Mouse (Mus musculus): ENCODE measurements at regions not wholly inside any gene's neighbourhood (a gene's known extent, or its start where the extent isn't known, plus 50 kb on each side); places are given as distances from the start of the nearest gene placed in this dataset.

GRCm38 (mm10) chr19:33078681-33079360, 313.3 kb downstream of the Rnls start:
- Histone ChIP-seq H3K4me1 (ENCODE audit: control insufficient read depth in 2 of 2, insufficient read depth in 2 of 2, low read length in 2 of 2, poor library complexity in 1 of 2) (no peaks in the 10 kb centered on the region), H3K9me3 (ENCODE audit: control insufficient read depth, insufficient read depth, low read depth, low read length) (no peaks in the 10 kb centered on the region), H3K4me3 (ENCODE audit: insufficient read depth in 1 of 2, low read depth in 1 of 2, low read length in 2 of 2, poor library complexity in 1 of 2, severe bottlenecking in 1 of 2) (no peak overlapping the region), H3K36me3 (ENCODE audit: control insufficient read depth, insufficient read depth, low read length, poor library complexity, severe bottlenecking) (no peaks in the 10 kb centered on the region), H3K9ac (ENCODE audit: insufficient read depth, low read depth, low read length, poor library complexity, severe bottlenecking) (no peak overlapping the region), H3K27ac (ENCODE audit: insufficient read depth, low read depth, low read length, poor library complexity, severe bottlenecking) (no peak overlapping the region)
- in situ Hi-C loops (cut with MboI; ENCODE audit: low sequenced_read_pairs in 2 of 2, unreplicated experiment in 2 of 2), result no loop called here
- TF ChIP-seq ZNF384 (IDR thresholded peaks at IDR 0.05; ENCODE audit: low read depth, low read length) (no peak), CHD2 (IDR thresholded peaks at IDR 0.05; ENCODE audit: low read depth, low read length) (no peak), HCFC1 (IDR thresholded peaks at IDR 0.05; ENCODE audit: borderline replicate concordance, insufficient read depth, low read length) (no peak), MAFK (IDR thresholded peaks at IDR 0.05; ENCODE audit: insufficient read depth, low read depth, low read length) (no peak), ZC3H11A (IDR thresholded peaks at IDR 0.05; ENCODE audit: borderline replicate concordance, low read depth, low read length) (no peak)
- DNase-seq (ENCODE audit: low read depth, low spot score), result no peak

- no peak for TF ChIP-seq CHD2 (IDR thresholded peaks at IDR 0.05; ENCODE audit: low read depth, low read length)
- TF ChIP-seq MAFK (IDR thresholded peaks at IDR 0.05; ENCODE audit: insufficient read depth, low read depth, low read length), result no peak
- no peak for TF ChIP-seq ZNF384 (IDR thresholded peaks at IDR 0.05; ENCODE audit: low read depth, low read length)
- TF ChIP-seq ZC3H11A (IDR thresholded peaks at IDR 0.05; ENCODE audit: borderline replicate concordance, low read depth, low read length), result no peak
- TF ChIP-seq HCFC1 (IDR thresholded peaks at IDR 0.05; ENCODE audit: borderline replicate concordance, insufficient read depth, low read length), result no peak
- DNase-seq (ENCODE audit: low read depth, low spot score), result no peak
- H3K9ac ChIP-seq (ENCODE audit: insufficient read depth, low read depth, low read length, poor library complexity, severe bottlenecking), result no peak overlapping the region
- in situ Hi-C loops (cut with MboI; ENCODE audit: low sequenced_read_pairs in 2 of 2, unreplicated experiment in 2 of 2), result no loop called here
- no peaks in the 10 kb centered on the region for H3K36me3 ChIP-seq (ENCODE audit: control insufficient read depth, insufficient read depth, low read length, poor library complexity, severe bottlenecking)
- no peaks in the 10 kb centered on the region for H3K9me3 ChIP-seq (ENCODE audit: control insufficient read depth, insufficient read depth, low read depth, low read length)
- H3K4me1 ChIP-seq (ENCODE audit: control insufficient read depth in 2 of 2, insufficient read depth in 2 of 2, low read length in 2 of 2, poor library complexity in 1 of 2), result no peaks in the 10 kb centered on the region
- H3K27ac ChIP-seq (ENCODE audit: insufficient read depth, low read depth, low read length, poor library complexity, severe bottlenecking), result no peak overlapping the region
- no peak overlapping the region for H3K4me3 ChIP-seq (ENCODE audit: insufficient read depth in 1 of 2, low read depth in 1 of 2, low read length in 2 of 2, poor library complexity in 1 of 2, severe bottlenecking in 1 of 2)
These were observed 312.1 kb downstream of the Rnls start for GRCm38 (mm10) chr19:33079959-33080358.

GRCm38 (mm10) chr19:33081493-33081892, 310.6 kb downstream of the Rnls start:
- TF ChIP-seq ZC3H11A (IDR thresholded peaks at IDR 0.05; ENCODE audit: borderline replicate concordance, low read depth, low read length) (no peak), HCFC1 (IDR thresholded peaks at IDR 0.05; ENCODE audit: borderline replicate concordance, insufficient read depth, low read length) (no peak), CHD2 (IDR thresholded peaks at IDR 0.05; ENCODE audit: low read depth, low read length) (no peak), ZNF384 (IDR thresholded peaks at IDR 0.05; ENCODE audit: low read depth, low read length) (no peak), MAFK (IDR thresholded peaks at IDR 0.05; ENCODE audit: insufficient read depth, low read depth, low read length) (no peak)
- Histone ChIP-seq H3K9ac (ENCODE audit: insufficient read depth, low read depth, low read length, poor library complexity, severe bottlenecking) (no peak overlapping the region), H3K27ac (ENCODE audit: insufficient read depth, low read depth, low read length, poor library complexity, severe bottlenecking) (no peak overlapping the region), H3K4me1 (ENCODE audit: control insufficient read depth in 2 of 2, insufficient read depth in 2 of 2, low read length in 2 of 2, poor library complexity in 1 of 2) (no peaks in the 10 kb centered on the region), H3K9me3 (ENCODE audit: control insufficient read depth, insufficient read depth, low read depth, low read length) (no peaks in the 10 kb centered on the region), H3K36me3 (ENCODE audit: control insufficient read depth, insufficient read depth, low read length, poor library complexity, severe bottlenecking) (no peaks in the 10 kb centered on the region), H3K4me3 (ENCODE audit: insufficient read depth in 1 of 2, low read depth in 1 of 2, low read length in 2 of 2, poor library complexity in 1 of 2, severe bottlenecking in 1 of 2) (no peak overlapping the region)
- no peak for DNase-seq (ENCODE audit: low read depth, low spot score)
- in situ Hi-C loops (cut with MboI; ENCODE audit: low sequenced_read_pairs in 2 of 2, unreplicated experiment in 2 of 2), result no loop called here

GRCm38 (mm10) chr19:33083371-33083770, 308.7 kb downstream of the Rnls start:
- no peaks in the 10 kb centered on the region for H3K4me1 ChIP-seq (ENCODE audit: control insufficient read depth in 2 of 2, insufficient read depth in 2 of 2, low read length in 2 of 2, poor library complexity in 1 of 2)
- TF ChIP-seq ZNF384 (IDR thresholded peaks at IDR 0.05; ENCODE audit: low read depth, low read length), result no peak
- TF ChIP-seq CHD2 (IDR thresholded peaks at IDR 0.05; ENCODE audit: low read depth, low read length), result no peak
- H3K9me3 ChIP-seq (ENCODE audit: control insufficient read depth, insufficient read depth, low read depth, low read length), result no peaks in the 10 kb centered on the region
- no peak overlapping the region for H3K9ac ChIP-seq (ENCODE audit: insufficient read depth, low read depth, low read length, poor library complexity, severe bottlenecking)
- in situ Hi-C loops (cut with MboI; ENCODE audit: low sequenced_read_pairs in 2 of 2, unreplicated experiment in 2 of 2), result no loop called here
- DNase-seq (ENCODE audit: low read depth, low spot score), result no peak
- no peaks in the 10 kb centered on the region for H3K36me3 ChIP-seq (ENCODE audit: control insufficient read depth, insufficient read depth, low read length, poor library complexity, severe bottlenecking)
- H3K27ac ChIP-seq (ENCODE audit: insufficient read depth, low read depth, low read length, poor library complexity, severe bottlenecking), result no peak overlapping the region
- H3K4me3 ChIP-seq (ENCODE audit: insufficient read depth in 1 of 2, low read depth in 1 of 2, low read length in 2 of 2, poor library complexity in 1 of 2, severe bottlenecking in 1 of 2), result no peak overlapping the region

GRCm38 (mm10) chr19:33084683-33085082, 307.4 kb downstream of the Rnls start:
- in situ Hi-C loops (cut with MboI; ENCODE audit: low sequenced_read_pairs in 2 of 2, unreplicated experiment in 2 of 2), result no loop called here
- H3K27ac ChIP-seq (ENCODE audit: insufficient read depth, low read depth, low read length, poor library complexity, severe bottlenecking), result no peak overlapping the region
- TF ChIP-seq CHD2 (IDR thresholded peaks at IDR 0.05; ENCODE audit: low read depth, low read length) (no peak), ZC3H11A (IDR thresholded peaks at IDR 0.05; ENCODE audit: borderline replicate concordance, low read depth, low read length) (no peak), MAFK (IDR thresholded peaks at IDR 0.05; ENCODE audit: insufficient read depth, low read depth, low read length) (no peak), ZNF384 (IDR thresholded peaks at IDR 0.05; ENCODE audit: low read depth, low read length) (no peak), HCFC1 (IDR thresholded peaks at IDR 0.05; ENCODE audit: borderline replicate concordance, insufficient read depth, low read length) (no peak)
- no peak for DNase-seq (ENCODE audit: low read depth, low spot score)
- no peaks in the 10 kb centered on the region for H3K36me3 ChIP-seq (ENCODE audit: control insufficient read depth, insufficient read depth, low read length, poor library complexity, severe bottlenecking)
- H3K4me1 ChIP-seq (ENCODE audit: control insufficient read depth in 2 of 2, insufficient read depth in 2 of 2, low read length in 2 of 2, poor library complexity in 1 of 2), result no peaks in the 10 kb centered on the region
- no peaks in the 10 kb centered on the region for H3K9me3 ChIP-seq (ENCODE audit: control insufficient read depth, insufficient read depth, low read depth, low read length)
- H3K4me3 ChIP-seq (ENCODE audit: insufficient read depth in 1 of 2, low read depth in 1 of 2, low read length in 2 of 2, poor library complexity in 1 of 2, severe bottlenecking in 1 of 2), result no peak overlapping the region
- no peak overlapping the region for H3K9ac ChIP-seq (ENCODE audit: insufficient read depth, low read depth, low read length, poor library complexity, severe bottlenecking)

Measured in ES-E14 (cell line).